Mouse (Mus musculus): ENCODE data around the gene N4bp2.

GRCm38 (mm10) chr5:65757110-65757509 is 6.2 kb upstream of the N4bp2 start:
- TF ChIP-seq CTCF (IDR thresholded peaks at IDR 0.05; ENCODE audit: control insufficient read depth, insufficient read depth, low read length) = no peak
- no peak for TF ChIP-seq POLR2A (IDR thresholded peaks at IDR 0.05; ENCODE audit: borderline replicate concordance, control insufficient read depth, low read depth, low read length)

Data from bone marrow, adult 2 months (tissue).